16 mouse cellular contexts compared by ENCODE assay signal in the genomic region with DNA sequence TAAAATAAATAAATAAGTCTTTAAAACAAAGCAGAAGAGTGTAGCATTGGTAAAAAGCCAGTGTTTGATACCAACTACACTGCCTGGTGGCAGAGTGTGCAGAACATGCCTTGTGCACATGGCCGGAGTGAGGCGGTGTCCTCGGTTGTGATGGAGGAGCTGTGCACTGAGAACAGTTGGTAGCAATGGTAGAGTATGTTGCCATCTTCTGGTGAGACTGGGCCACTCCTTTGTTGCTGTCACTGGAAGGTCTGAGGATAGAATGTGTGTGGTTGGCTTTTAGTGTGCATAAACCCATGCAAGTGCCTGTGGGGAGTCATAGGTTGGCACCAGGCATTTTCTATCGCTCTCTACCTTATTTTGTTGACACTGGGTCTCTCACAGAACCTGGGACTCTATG. TPM values are rescaled to one million over a fixed set of nuclear protein-coding genes. Genes with fewer than 3 reads are reported as not detected.
DNase-seq lines count a peak whose midpoint lies in the region; ATAC-seq and TF ChIP-seq lines count a peak whose summit lies in the region.
"Had no signal": no experiment of that assay in that cellular context is flagged by ENCODE, and none has a peak within 500 bp of the region (broad histone marks: within the 10 kb centered on the region; RNA-seq: fewer than 3 reads in every experiment).

No protein-coding gene starts in this region.

- no peaks in the 10 kb centered on the region for H3K36me3 ChIP-seq in liver, postnatal 0 days (replicated peaks; ENCODE audit: insufficient read depth, low read length)
- H3K36me3 ChIP-seq in liver, embryonic 11.5 days (ENCODE audit: control insufficient read depth, insufficient read depth, low read length): no peaks in the 10 kb centered on the region
- H3K36me3 ChIP-seq: forebrain, embryonic 12.5 days; limb, embryonic 12.5 days; midbrain, embryonic 12.5 days had no signal

- H3K27ac ChIP-seq in liver, postnatal 0 days (ENCODE audit: low read depth): no peak overlapping the region
- no peak overlapping the region for H3K27ac ChIP-seq in liver, embryonic 11.5 days (ENCODE audit: low read depth, low read length)
- H3K27ac ChIP-seq in cortical plate, adult 2 months (ENCODE audit: insufficient read depth, low read length): no peak overlapping the region
- H3K27ac ChIP-seq: forebrain, embryonic 12.5 days; limb, embryonic 12.5 days; liver, embryonic 14.5 days; midbrain, embryonic 12.5 days had no signal

- DNase-seq in cerebellum, adult 18-20 months: peak; percentile 30 to 43
- DNase-seq in cerebellum, postnatal 4 days (ENCODE audit: low spot score in 2 of 2): no peak
- DNase-seq in heart, adult 11 months: peak; percentile 72
- no peak for DNase-seq in heart, postnatal 14 days
- DNase-seq in liver, postnatal 0 days: no peak
- no peak for DNase-seq in liver, embryonic 11.5 days (ENCODE audit: low spot score)
- DNase-seq in layer of hippocampus, postnatal 14 days (ENCODE audit: low spot score in 2 of 2): no peak
- DNase-seq: adrenal gland, postnatal 14 days; kidney, adult 9 months; lung, postnatal 14 days; thymus, adult 18-20 months had no signal

- TF ChIP-seq POLR2A in cortical plate, adult 2 months (IDR thresholded peaks at IDR 0.05; ENCODE audit: extremely low read depth, insufficient read depth, low read length): no peak

- no peak overlapping the region for H3K4me2 ChIP-seq in liver, postnatal 0 days (ENCODE audit: low read depth, low read length)
- no peak overlapping the region for H3K4me2 ChIP-seq in liver, embryonic 11.5 days
- H3K4me2 ChIP-seq: forebrain, embryonic 12.5 days; limb, embryonic 12.5 days; midbrain, embryonic 12.5 days had no signal

- intact Hi-C loops in heart, postnatal 14 days (cut with DNase I): no loop called here

- TF ChIP-seq CTCF in liver, postnatal 0 days (IDR thresholded peaks at IDR 0.05; ENCODE audit: low read depth): peak; percentile 26
- peak; percentile 64 for TF ChIP-seq CTCF in cortical plate, adult 2 months (IDR thresholded peaks at IDR 0.05; ENCODE audit: extremely low read depth, insufficient read depth, low read length)

- no peak overlapping the region for H3K4me3 ChIP-seq in liver, postnatal 0 days (ENCODE audit: low read depth, low read length)
- H3K4me3 ChIP-seq in liver, embryonic 11.5 days (ENCODE audit: low read depth, low read length): no peak overlapping the region
- no peak overlapping the region for H3K4me3 ChIP-seq in cortical plate, adult 2 months (ENCODE audit: insufficient read depth, low read length)
- H3K4me3 ChIP-seq: forebrain, embryonic 12.5 days; limb, embryonic 12.5 days; midbrain, embryonic 12.5 days had no signal

- H3K4me1 ChIP-seq in liver, postnatal 0 days (ENCODE audit: insufficient read depth): no peaks in the 10 kb centered on the region
- H3K4me1 ChIP-seq in liver, embryonic 11.5 days (replicated peaks; ENCODE audit: control insufficient read depth, insufficient read depth, low read length): no peaks in the 10 kb centered on the region
- H3K4me1 ChIP-seq in cortical plate, adult 2 months (ENCODE audit: control insufficient read depth, insufficient read depth, low read length): no peaks in the 10 kb centered on the region
- H3K4me1 ChIP-seq: forebrain, embryonic 12.5 days; limb, embryonic 12.5 days; midbrain, embryonic 12.5 days had no signal

- TF ChIP-seq EP300 in liver, postnatal 0 days (IDR thresholded peaks at IDR 0.05; ENCODE audit: low read depth): no peak

- no peaks in the 10 kb centered on the region for H3K9me3 ChIP-seq in liver, postnatal 0 days (ENCODE audit: low read length)
- no peaks in the 10 kb centered on the region for H3K9me3 ChIP-seq in liver, embryonic 11.5 days (ENCODE audit: control insufficient read depth, low read length)
- H3K9me3 ChIP-seq: forebrain, embryonic 12.5 days; limb, embryonic 12.5 days; midbrain, embryonic 12.5 days had no signal

- no peak overlapping the region for H3K9ac ChIP-seq in liver, postnatal 0 days (replicated peaks)
- no peak overlapping the region for H3K9ac ChIP-seq in liver, embryonic 11.5 days (ENCODE audit: low read depth, low read length)
- H3K9ac ChIP-seq: forebrain, embryonic 12.5 days; limb, embryonic 12.5 days; liver, embryonic 14.5 days; midbrain, embryonic 12.5 days had no signal

- ATAC-seq in liver, postnatal 0 days: no peak
- ATAC-seq in liver, embryonic 11.5 days (replicated peaks; ENCODE audit: low FRiP score): no peak; the same call in 1 of the 2 replicates

- H3K27me3 ChIP-seq in liver, postnatal 0 days (ENCODE audit: insufficient read depth, low read length): no peaks in the 10 kb centered on the region
- H3K27me3 ChIP-seq in liver, embryonic 11.5 days (replicated peaks; ENCODE audit: control insufficient read depth, insufficient read depth, low read length): no peaks in the 10 kb centered on the region
- H3K27me3 ChIP-seq: limb, embryonic 12.5 days; midbrain, embryonic 12.5 days had no signal

- WGBS in liver, postnatal 0 days (ENCODE audit: insufficient replicate concordance): 82% methylated on average over 4 of the region's 4 CpGs
- WGBS in liver, embryonic 11.5 days: 80% methylated on average over 4 of the region's 4 CpGs

RNA-seq across cellular contexts. Expression of a gene that starts 17.7 kb away (rescaled TPM):
- total RNA-seq in heart, postnatal 14 days (2021): 10 to 100 TPM; 64.3 to 67.6 TPM
- 4.4 and 5.2 TPM in 2 replicates for polyA plus RNA-seq in liver, postnatal 0 days (2015; fragmentation: Nextera tagmentation; extraction: Ambion mirVana)
- 5.0 and 5.7 TPM in 2 replicates for polyA plus RNA-seq in liver, embryonic 11.5 days (2014; fragmentation: Nextera tagmentation; extraction: Ambion mirVana)
- polyA plus RNA-seq in cortical plate, adult 2 months (2012; rRNA removed): 165 and 174 TPM in 2 replicates
- 100 to 1,000 TPM; 178 to 205 TPM for total RNA-seq in layer of hippocampus, postnatal 14 days (2021)

RNA-seq across cellular contexts. Expression of a gene that starts 24.6 kb away (rescaled TPM):
- 10 to 100 TPM; 17.8 to 19.7 TPM for total RNA-seq in heart, postnatal 14 days (2021)
- polyA plus RNA-seq in liver, postnatal 0 days (2015; fragmentation: Nextera tagmentation; extraction: Ambion mirVana): 3.3 and 3.5 TPM in 2 replicates
- 4.4 and 4.9 TPM in 2 replicates for polyA plus RNA-seq in liver, embryonic 11.5 days (2014; fragmentation: Nextera tagmentation; extraction: Ambion mirVana)
- polyA plus RNA-seq in cortical plate, adult 2 months (2012; rRNA removed): 0.61 and 0.78 TPM in 2 replicates
- total RNA-seq in layer of hippocampus, postnatal 14 days (2021): under 1 TPM; 0.51 to 0.52 TPM

Comparison
In these comparisons a context has a peak if more than half of its experiments do, and no peak if none do; other contexts are left out.
1. DNase-seq: peak in cerebellum, adult 18-20 months (2 of 2) and heart, adult 11 months (single experiment); none in cerebellum, postnatal 4 days (0 of 2), heart, postnatal 14 days (0 of 2), liver, postnatal 0 days (single experiment), liver, embryonic 11.5 days (single experiment) and layer of hippocampus, postnatal 14 days (0 of 2).
2. RNA of a gene that starts 17.7 kb away (polyA plus RNA-seq): 165 to 174 TPM in cortical plate, adult 2 months; 5.0 to 5.7 TPM in liver, embryonic 11.5 days and 4.4 to 5.2 TPM in liver, postnatal 0 days; every median in the first group is over 10 times any median in the second.